Mouse (Mus musculus) C2C12 (cell line): ENCODE results near the gene Ehbp1l1. TPM values are rescaled to one million over a fixed set of nuclear protein-coding genes. Genes with fewer than 3 reads are reported as not detected.
A peak's percentile ranks its signal among the peaks of the same experiment; 100 is the strongest.

ENCODE experiments used
- H3K27me3 ChIP-seq: one replicate; pipeline ENCODE4 v1.6.1; 2011; ENCODE audit not compliant: control insufficient read depth, insufficient read depth, insufficient read length
- H3K36me3 ChIP-seq: one replicate; pipeline ENCODE4 v1.6.1; 2011; ENCODE audit not compliant: control insufficient read depth, insufficient read depth
- H3K4me3 ChIP-seq: one replicate; pipeline ENCODE4 v1.5.1; 2011; ENCODE audit warnings: mild to moderate bottlenecking, control low read depth; ENCODE audit not compliant: poor library complexity, insufficient read depth, severe bottlenecking
- H3K79me2 ChIP-seq: one replicate; pipeline ENCODE4 v1.6.1; 2011; ENCODE audit not compliant: control insufficient read depth, insufficient read depth
- H3K79me3 ChIP-seq: one replicate; pipeline ENCODE4 v1.6.1; 2011; ENCODE audit warnings: low read depth, control low read depth
- H3ac ChIP-seq: one replicate; pipeline ENCODE3; 2011; ENCODE audit warnings: low read depth; ENCODE audit not compliant: control insufficient read depth, insufficient read length
- CEBPB ChIP-seq: IDR thresholded peaks from one replicate; pipeline ENCODE4 v1.6.1; 2011; ENCODE audit warnings: low read depth, mild to moderate bottlenecking, control low read depth, moderate library complexity
- CTCF ChIP-seq: IDR thresholded peaks from one replicate; pipeline ENCODE4 v1.5.1; 2011; ENCODE audit not compliant: control insufficient read depth, insufficient read depth, insufficient read length
- FOSL1 ChIP-seq: IDR thresholded peaks from one replicate; pipeline ENCODE4 v1.8.0; 2011; ENCODE audit warnings: mild to moderate bottlenecking, low read length; ENCODE audit not compliant: poor library complexity, insufficient read depth, severe bottlenecking
- MAX ChIP-seq: IDR thresholded peaks from one replicate; pipeline ENCODE4 v1.6.1; 2011; ENCODE audit warnings: mild to moderate bottlenecking, control low read depth
- MYOD1 ChIP-seq: IDR thresholded peaks from one replicate; pipeline ENCODE4 v1.6.1; 2011; ENCODE audit warnings: low read depth; ENCODE audit not compliant: control insufficient read depth, insufficient read length
- MYOG ChIP-seq: IDR thresholded peaks from one replicate; pipeline ENCODE4 v1.6.1; 2011; ENCODE audit not compliant: control insufficient read depth, insufficient read length; ENCODE audit errors: extremely low read depth
- USF1 ChIP-seq: IDR thresholded peaks from one replicate; pipeline ENCODE4 v1.6.1; 2011; ENCODE audit warnings: low read depth, mild to moderate bottlenecking, control low read depth, moderate library complexity
- microRNA-seq: library from miRNA; unstranded; fragments of <30 nt; microRNA quantifications from one replicate; pipeline ENCODE4, GENCODE M21; 2019; ENCODE audit warnings: borderline microRNAs expressed
- polyA plus RNA-seq: library from polyadenylated mRNA; unstranded; fragments of >200 nt; fragmentation: generic; extraction: Trizol; gene quantifications from one replicate; pipeline ENCODE4 v1.2.1, GENCODE M21; 2012; ENCODE audit warnings: missing spikeins

Gene Ehbp1l1
- polyA plus RNA-seq, 1 experiment = 62.1 TPM

- peaks cover 32% of the 10 kb centered on the region for H3K36me3 ChIP-seq
- H3K79me3 ChIP-seq = peaks cover 3% of the 10 kb centered on the region
- TF ChIP-seq MYOG (no peak), USF1 (no peak), CTCF (no peak), MAX (no peak), MYOD1 (no peak), CEBPB (no peak), FOSL1 (no peak)
- no peaks in the 10 kb centered on the region for H3K27me3 ChIP-seq
- H3K4me3 ChIP-seq = no peak overlapping the region
- H3ac ChIP-seq = no peak overlapping the region
- peaks cover 16% of the 10 kb centered on the region for H3K79me2 ChIP-seq
These were observed 61.4 kb downstream of the Ehbp1l1 start for GRCm38 (mm10) chr19:5664669-5665257.

GRCm38 (mm10) chr19:5662981-5663913 lies 62.9 kb downstream of the Ehbp1l1 start, which contains the start of gene Sipa1:
TSS of gene Sipa1 (minus strand) at chr19:5663707.
- peaks cover 32% of the 10 kb centered on the region for H3K36me3 ChIP-seq

GRCm38 (mm10) chr19:5662310-5662709 lies 63.8 kb downstream of the Ehbp1l1 start:
- Histone ChIP-seq H3K27me3 (no peaks in the 10 kb centered on the region), H3K4me3 (peak overlapping the region; percentile 43), H3ac (peak overlapping the region; percentile 23), H3K79me2 (peaks cover 16% of the 10 kb centered on the region), H3K36me3 (peaks cover 31% of the 10 kb centered on the region), H3K79me3 (peaks cover 3% of the 10 kb centered on the region)
- TF ChIP-seq CTCF = no peak
- TF ChIP-seq MAX = no peak
- TF ChIP-seq MYOG = no peak
- no peak for TF ChIP-seq USF1
- TF ChIP-seq CEBPB = no peak

More at GRCm38 (mm10) chr19:5662981-5663913, 62.9 kb downstream of the Ehbp1l1 start, which contains the start of gene Sipa1:
- Histone ChIP-seq H3K79me2 (peaks cover 16% of the 10 kb centered on the region), H3K27me3 (no peaks in the 10 kb centered on the region), H3ac (peak within 1 kb of the TSS; percentile 86), H3K4me3 (peak within 1 kb of the TSS; percentile 43), H3K79me3 (peaks cover 3% of the 10 kb centered on the region)
- TF ChIP-seq MYOD1 = no peak

GRCm38 (mm10) chr19:5660942-5661751 lies 65.0 kb downstream of the Ehbp1l1 start:
- Histone ChIP-seq H3K4me3 (no peak overlapping the region), H3K27me3 (no peaks in the 10 kb centered on the region), H3ac (no peak overlapping the region), H3K79me2 (peaks cover 16% of the 10 kb centered on the region), H3K79me3 (peaks cover 3% of the 10 kb centered on the region), H3K36me3 (peaks cover 21% of the 10 kb centered on the region)
- TF ChIP-seq CEBPB (no peak), MYOD1 (no peak), MYOG (no peak), FOSL1 (no peak), USF1 (no peak), CTCF (no peak), MAX (no peak)

Small RNA genes within 50 kb of the gene (microRNA-seq; reads per million reads assigned to microRNA genes)
- 0.36 reads per million for gene Mir6987

Other genes with a start within 250 kb of the Ehbp1l1 start
- gene Mus81, start 237.9 kb downstream of the Ehbp1l1 start, polyA plus RNA-seq = 50.3 TPM
- 2,315 TPM for gene Cfl1, start 235.9 kb downstream of the Ehbp1l1 start, polyA plus RNA-seq
- 0.15 TPM for gene 1700020D05Rik, start 222.5 kb downstream of the Ehbp1l1 start, polyA plus RNA-seq
- 1.1 TPM for gene Snx32, start 215.8 kb downstream of the Ehbp1l1 start, polyA plus RNA-seq
- gene Ovol1, start 165.7 kb downstream of the Ehbp1l1 start, polyA plus RNA-seq = not detected
- gene Ap5b1, start 158.3 kb downstream of the Ehbp1l1 start, polyA plus RNA-seq = 3.9 TPM
- gene Rnaseh2c, start 124.4 kb downstream of the Ehbp1l1 start, polyA plus RNA-seq = 77.8 TPM
- 48.4 TPM for gene Kat5, start 116.1 kb downstream of the Ehbp1l1 start, polyA plus RNA-seq
- 56.5 TPM for gene Rela, start 88.8 kb downstream of the Ehbp1l1 start, polyA plus RNA-seq
- 22.9 TPM for gene Sipa1, start 62.6 kb downstream of the Ehbp1l1 start, polyA plus RNA-seq
- 24.2 TPM for gene Map3k11, start 37.6 kb downstream of the Ehbp1l1 start, polyA plus RNA-seq
- gene Pcnx3, start 37.4 kb downstream of the Ehbp1l1 start, polyA plus RNA-seq = 28.0 TPM
- gene Kcnk7, start 21.9 kb downstream of the Ehbp1l1 start, polyA plus RNA-seq = 0.19 TPM
- 129 TPM for gene Fam89b, start 3.3 kb upstream of the Ehbp1l1 start, polyA plus RNA-seq
- 128 TPM for gene Ltbp3, start 14.6 kb upstream of the Ehbp1l1 start, polyA plus RNA-seq
- gene Scyl1, start 45.1 kb upstream of the Ehbp1l1 start, polyA plus RNA-seq = 69.6 TPM
- gene Frmd8, start 149.0 kb upstream of the Ehbp1l1 start, polyA plus RNA-seq = 44.1 TPM
- gene Slc25a45, start 151.5 kb upstream of the Ehbp1l1 start, polyA plus RNA-seq = 5.5 TPM
- 1.0 TPM for gene Tigd3, start 167.8 kb upstream of the Ehbp1l1 start, polyA plus RNA-seq
- gene Dpf2, start 186.7 kb upstream of the Ehbp1l1 start, polyA plus RNA-seq = 69.3 TPM
- gene Cdc42ep2, start 198.5 kb upstream of the Ehbp1l1 start, polyA plus RNA-seq = 3.6 TPM
- 45.1 TPM for gene Pola2, start 237.9 kb upstream of the Ehbp1l1 start, polyA plus RNA-seq